Mouse (Mus musculus) left cerebral cortex, postnatal 14 days (tissue): ENCODE data around the gene Ints11. TPM values are rescaled to one million over a fixed set of nuclear protein-coding genes. Genes with fewer than 3 reads are reported as not detected.

Experiments used
- DNase-seq, 2 experiments: peaks; one replicate each; pipeline ENCODE4 v3.0.0; 2021 to 2022; ENCODE audit warnings: low spot score in 2 of 2, mixed read lengths in 1 of 2
- intact Hi-C: fragments of 180-260 bp; cut with DNase I; formaldehyde crosslinking; loops from one replicate; pipeline ENCODE4 v1.15.1; 2025
- microRNA-seq, 2 experiments: library from miRNA; unstranded; fragments of <30 nt; microRNA quantifications; one replicate each; pipeline ENCODE4 v1.2.0; 2022
- total RNA-seq, 2 experiments: library from RNA; stranded (reverse); gene quantifications; 2 replicates each; pipeline ENCODE4 v1.2.3; 2021

Gene Ints11
- total RNA-seq, 2 experiments from 2014 or later: 34.4 to 38.4 TPM

DNA sequence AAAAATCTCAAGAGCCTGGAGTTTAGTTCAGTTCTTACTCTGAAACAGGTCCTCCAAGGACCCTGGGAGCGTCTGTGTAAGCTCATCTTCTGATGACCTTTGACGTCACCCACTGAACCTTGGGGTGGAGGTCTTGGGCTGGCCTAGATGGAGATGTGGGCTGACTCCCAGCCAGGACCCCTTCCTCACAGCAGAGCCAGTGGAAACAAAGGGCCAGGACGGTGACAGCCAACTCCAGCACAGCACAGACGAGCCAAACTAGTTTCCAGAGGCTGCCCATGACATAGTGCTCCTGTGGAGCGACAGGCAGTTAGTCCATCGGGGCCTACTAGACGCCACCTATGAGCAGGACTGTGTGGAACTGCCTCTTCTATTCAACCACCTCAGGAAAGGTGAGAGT lies 38.9 kb downstream of the Ints11 start:
- peak; percentile 4 to 7 for DNase-seq
- intact Hi-C loops: no loop called here

DNA sequence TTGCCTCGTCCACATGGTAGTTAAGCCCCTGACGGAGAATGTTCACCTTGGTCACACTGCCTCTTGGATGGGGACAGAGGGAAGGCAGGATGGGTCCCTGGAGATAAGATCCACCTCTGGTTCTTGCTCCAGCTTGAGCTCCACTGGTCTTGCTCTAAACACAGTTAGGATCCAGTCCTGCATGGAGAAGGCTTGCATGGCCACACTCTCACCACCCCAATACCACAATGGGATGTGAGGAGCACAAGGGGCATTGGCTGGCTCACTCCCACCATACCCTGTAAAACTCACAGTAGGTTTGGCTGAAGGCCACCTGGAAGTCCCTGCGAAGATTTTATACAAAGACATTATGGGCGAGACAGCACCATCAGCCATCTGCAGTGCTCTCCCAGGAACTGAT lies 39.4 kb downstream of the Ints11 start:
- intact Hi-C loops: no loop called here

GRCm38 (mm10) chr4:155932031-155932430 lies 62.7 kb downstream of the Ints11 start:
- intact Hi-C loops: no loop called here
- DNase-seq: no peak

More for the DNA sequence above, 39.4 kb downstream of the Ints11 start:
- DNase-seq: peak; percentile 1 to 4

Small RNAs within 50 kb of the gene (microRNA-seq; reads per million reads assigned to microRNA genes)
- 0 reads per million in 2 experiments for gene Gm22991

Other genes with a start within 250 kb of the Ints11 start
- 10 to 100 TPM; 45.4 to 47.0 TPM for gene Cdk11b, start 244.7 kb upstream of the Ints11 start, total RNA-seq
- not detected for gene Gm10563, start 224.1 kb upstream of the Ints11 start, total RNA-seq
- 1 to 10 TPM; 1.2 to 2.4 TPM for gene Mmp23, start 216.2 kb upstream of the Ints11 start, total RNA-seq
- 100 to 1,000 TPM; 105 TPM for gene Mib2, start 200.3 kb upstream of the Ints11 start, total RNA-seq
- 10 to 100 TPM; 22.8 to 26.0 TPM for gene Fndc10, start 175.2 kb upstream of the Ints11 start, total RNA-seq
- 10 to 100 TPM; 84.2 to 86.8 TPM for gene Ssu72, start 164.7 kb upstream of the Ints11 start, total RNA-seq
- gene Tmem240, start 134.7 kb upstream of the Ints11 start, total RNA-seq: 10 to 100 TPM; 67.0 to 70.7 TPM
- gene Atad3a, start 108.5 kb upstream of the Ints11 start, total RNA-seq: 10 to 100 TPM; 52.3 to 53.2 TPM
- 10 to 100 TPM; 16.3 to 17.0 TPM for gene Vwa1, start 94.8 kb upstream of the Ints11 start, total RNA-seq
- 10 to 100 TPM in 1 of 2 experiments, 1 to 10 TPM in 1; 8.7 to 11.6 TPM for gene Tmem88b, start 83.7 kb upstream of the Ints11 start, total RNA-seq
- gene Ankrd65, start 79.1 kb upstream of the Ints11 start, total RNA-seq: under 1 TPM in 1 of 2 experiments, not detected in 1; 0.31 TPM
- gene Mrpl20, start 66.7 kb upstream of the Ints11 start, total RNA-seq: 100 to 1,000 TPM; 104 to 112 TPM
- gene Ccnl2, start 57.1 kb upstream of the Ints11 start, total RNA-seq: 10 to 100 TPM; 69.5 to 73.5 TPM
- 10 to 100 TPM; 83.3 to 84.1 TPM for gene Aurkaip1, start 38.3 kb upstream of the Ints11 start, total RNA-seq
- gene Mxra8, start 29.9 kb upstream of the Ints11 start, total RNA-seq: 10 to 100 TPM in 1 of 2 experiments, 1 to 10 TPM in 1; 9.0 to 14.0 TPM
- gene Dvl1, start 22.1 kb upstream of the Ints11 start, total RNA-seq: 10 to 100 TPM; 81.5 to 81.6 TPM
- gene Tas1r3, start 6.2 kb upstream of the Ints11 start, total RNA-seq: under 1 TPM; 0.20 to 0.27 TPM
- gene Cptp, start 106 bp upstream of the Ints11 start, total RNA-seq: 10 to 100 TPM; 28.8 to 29.7 TPM
- gene Pusl1, start 22.2 kb downstream of the Ints11 start, total RNA-seq: 10 to 100 TPM; 65.3 to 66.9 TPM
- gene Acap3, start 22.3 kb downstream of the Ints11 start, total RNA-seq: 100 to 1,000 TPM; 139 TPM
- gene Ube2j2, start 74.3 kb downstream of the Ints11 start, total RNA-seq: 10 to 100 TPM; 69.8 to 79.0 TPM
- gene C1qtnf12, start 92.8 kb downstream of the Ints11 start, total RNA-seq: 10 to 100 TPM; 13.5 to 15.1 TPM
- gene B3galt6, start 123.1 kb downstream of the Ints11 start, total RNA-seq: 10 to 100 TPM in 1 of 2 experiments, 1 to 10 TPM in 1; 9.6 to 10.6 TPM
- gene Sdf4, start 123.3 kb downstream of the Ints11 start, total RNA-seq: 100 to 1,000 TPM; 150 to 157 TPM
- gene Tnfrsf4, start 144.3 kb downstream of the Ints11 start, total RNA-seq: 1 to 10 TPM in 1 of 2 experiments, under 1 TPM in 1; 0.66 to 1.2 TPM
- under 1 TPM in 1 of 2 experiments, not detected in 1; 0.32 TPM for gene Tnfrsf18, start 156.6 kb downstream of the Ints11 start, total RNA-seq
- gene Ttll10, start 189.9 kb downstream of the Ints11 start, total RNA-seq: not detected
- 10 to 100 TPM; 28.0 to 28.1 TPM for gene 9430015G10Rik, start 240.4 kb downstream of the Ints11 start, total RNA-seq